Mouse (Mus musculus) stomach, postnatal 0 days (tissue): ENCODE data around the gene Wdr24. TPM values are rescaled to one million over a fixed set of nuclear protein-coding genes. Genes with fewer than 3 reads are reported as not detected.

ENCODE experiments used
- ATAC-seq: fragments of 200-750 bp; cut with Nextera tagmentation; 2 replicates; pipeline ENCODE4 v1.8.0; 2017; ENCODE audit not compliant: low FRiP score, low TSS enrichment
- DNase-seq: peaks from one replicate; pipeline ENCODE4 v3.0.0-alpha.2; 2016; ENCODE audit warnings: low spot score
- H3K27ac ChIP-seq: fragments of 300-500 bp; sonication (generic); replicated peaks from 2 replicates; pipeline ENCODE4 v1.5.1; 2014; ENCODE audit warnings: mild to moderate bottlenecking, control low read depth
- H3K27me3 ChIP-seq: fragments of 300-500 bp; sonication (generic); 2 replicates; pipeline ENCODE4 v1.6.1; 2014; ENCODE audit warnings: low read length; ENCODE audit not compliant: control insufficient read depth, insufficient read depth
- H3K36me3 ChIP-seq: fragments of 300-500 bp; sonication (generic); 2 replicates; pipeline ENCODE4 v1.6.1; 2014; ENCODE audit warnings: low read length, mixed read lengths; ENCODE audit not compliant: control insufficient read depth, insufficient read depth
- H3K4me1 ChIP-seq: fragments of 300-500 bp; sonication (generic); replicated peaks from 2 replicates; pipeline ENCODE4 v1.6.1; 2014; ENCODE audit warnings: antibody characterized with exemption; ENCODE audit not compliant: control insufficient read depth, insufficient read depth
- H3K4me2 ChIP-seq: fragments of 300-500 bp; sonication (generic); replicated peaks from 2 replicates; pipeline ENCODE4 v1.6.1; 2014; ENCODE audit warnings: low read depth, mild to moderate bottlenecking, control low read depth, moderate library complexity
- H3K4me3 ChIP-seq: fragments of 300-500 bp; sonication (generic); 2 replicates; pipeline ENCODE4 v1.5.1; 2014; ENCODE audit warnings: low read depth, low read length, control low read depth
- H3K9ac ChIP-seq: fragments of 300-500 bp; sonication (generic); 2 replicates; pipeline ENCODE4 v1.6.1; 2014; ENCODE audit warnings: mild to moderate bottlenecking, low read length, control low read depth, mixed read lengths
- H3K9me3 ChIP-seq: fragments of 300-500 bp; sonication (generic); 2 replicates; pipeline ENCODE4 v1.6.1; 2016; ENCODE audit warnings: low read length; ENCODE audit not compliant: control insufficient read depth
- CTCF ChIP-seq: IDR thresholded peaks from 2 replicates; pipeline ENCODE4 v1.5.1; 2016; ENCODE audit warnings: antibody characterized with exemption, low read depth, mild to moderate bottlenecking, moderate library complexity
- EP300 ChIP-seq: optimal IDR thresholded peaks from 2 replicates; pipeline ENCODE3; 2016; ENCODE audit warnings: antibody characterized with exemption
- WGBS: fragments of 180-500 bp; shearing (Covaris S2); extraction: QIAGEN DNeasy Blood & Tissue Kit; methylation state at CpG from one replicate; pipeline ENCODE4 v1.1.7; 2014; 5-methylcytosine and 5-hydroxymethylcytosine counted together
- polyA plus RNA-seq: library from polyadenylated mRNA; unstranded; fragments of >200 nt; fragmentation: Nextera tagmentation; extraction: Ambion mirVana; gene quantifications from 2 replicates; pipeline ENCODE4 v1.2.1, GENCODE M21; 2015

Gene Wdr24
- polyA plus RNA-seq, 1 experiment from 2014 or later = 10.8 TPM

GRCm38 (mm10) chr17:25785281-25785745, 38.1 kb upstream of the Wdr24 start, which contains the start of gene Haghl:
Gene Haghl (minus strand): TSS chr17:25785673.
- H3K27me3 ChIP-seq = no peaks in the 10 kb centered on the region
- peak within 1 kb of the TSS; percentile 61 for H3K9ac ChIP-seq
- DNase-seq (peak; percentile 95), ATAC-seq (peak; percentile 82)
- H3K4me3 ChIP-seq = peak within 1 kb of the TSS; percentile 69
- H3K36me3 ChIP-seq = peaks cover 10% of the 10 kb centered on the region; the same call in 1 of the 2 replicates
- H3K4me2 ChIP-seq = peak within 1 kb of the TSS; percentile 77
- H3K9me3 ChIP-seq = no peaks in the 10 kb centered on the region
- under 1% methylated on average over 23 of the region's 23 CpGs for WGBS
- H3K4me1 ChIP-seq = peaks cover 5% of the 10 kb centered on the region
- TF ChIP-seq EP300 (no peak), CTCF (peak; percentile 29)
- peak within 1 kb of the TSS; percentile 45 for H3K27ac ChIP-seq

- Histone ChIP-seq H3K9me3 (no peaks in the 10 kb centered on the region), H3K4me1 (peaks cover 5% of the 10 kb centered on the region), H3K27ac (peak within 1 kb of the TSS; percentile 45), H3K9ac (peak within 1 kb of the TSS; percentile 61; the same call in 1 of the 2 replicates), H3K4me3 (peak within 1 kb of the TSS; percentile 69), H3K4me2 (peak within 1 kb of the TSS; percentile 77), H3K36me3 (peaks cover 14% of the 10 kb centered on the region; the same call in 1 of the 2 replicates), H3K27me3 (no peaks in the 10 kb centered on the region)
- TF ChIP-seq CTCF (no peak), EP300 (no peak)
- DNase-seq (no peak), ATAC-seq (no peak)
- WGBS = 74% methylated on average over 3 of the region's 3 CpGs
Observed at GRCm38 (mm10) chr17:25786280-25786679, 37.1 kb upstream of the Wdr24 start, which contains the start of gene Ccdc78. Gene Ccdc78 (plus strand): TSS chr17:25786580.

GRCm38 (mm10) chr17:25786781-25787504, 36.5 kb upstream of the Wdr24 start:
- TF ChIP-seq EP300 (no peak), CTCF (no peak)
- Histone ChIP-seq H3K4me1 (peaks cover 8% of the 10 kb centered on the region), H3K27ac (no peak overlapping the region), H3K9ac (no peak overlapping the region), H3K27me3 (no peaks in the 10 kb centered on the region), H3K9me3 (no peaks in the 10 kb centered on the region), H3K36me3 (peaks cover 14% of the 10 kb centered on the region; the same call in 1 of the 2 replicates), H3K4me3 (no peak overlapping the region), H3K4me2 (no peak overlapping the region)
- 91% methylated on average over 9 of the region's 9 CpGs for WGBS
- ATAC-seq (no peak), DNase-seq (no peak)

DNA sequence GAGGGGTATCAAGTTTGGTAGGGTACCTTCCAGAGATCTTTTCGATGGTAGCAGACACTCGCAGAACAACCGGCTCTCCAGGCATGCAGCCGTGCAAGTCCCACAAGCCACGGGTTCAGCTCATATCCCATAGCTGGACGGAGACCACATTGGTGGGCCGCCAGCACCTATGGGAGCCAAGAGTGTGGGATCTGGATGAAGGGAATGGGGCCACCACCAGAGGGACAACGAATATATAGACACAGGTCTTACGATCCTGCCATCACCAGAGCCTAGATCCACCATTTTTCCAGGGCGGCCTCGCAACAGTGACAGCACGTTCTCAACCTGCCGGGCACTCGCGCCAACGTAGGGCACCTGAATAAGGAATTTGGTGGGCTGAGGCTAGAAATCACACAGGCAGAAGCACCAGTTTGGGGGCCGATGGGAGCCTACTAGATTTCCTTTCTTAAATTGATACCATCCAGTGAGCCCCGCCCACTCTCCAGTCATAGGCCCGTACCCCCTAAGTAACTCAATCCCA, 32.0 kb upstream of the Wdr24 start:
- DNase-seq = no peak
- H3K9me3 ChIP-seq = no peaks in the 10 kb centered on the region
- H3K4me1 ChIP-seq = peaks cover 3% of the 10 kb centered on the region; the same call in 1 of the 2 replicates
- peak overlapping the region; percentile 93 for H3K27ac ChIP-seq
- TF ChIP-seq EP300 = no peak
- TF ChIP-seq CTCF = no peak
- H3K27me3 ChIP-seq = no peaks in the 10 kb centered on the region
- H3K36me3 ChIP-seq = peaks cover 9% of the 10 kb centered on the region; the same call in 1 of the 2 replicates
- peak overlapping the region; percentile 87 for H3K4me2 ChIP-seq
- H3K4me3 ChIP-seq = peak overlapping the region; percentile 79
- no peak for ATAC-seq
- WGBS = 20% methylated on average over 19 of the region's 19 CpGs
- peak overlapping the region; percentile 76 for H3K9ac ChIP-seq

DNA sequence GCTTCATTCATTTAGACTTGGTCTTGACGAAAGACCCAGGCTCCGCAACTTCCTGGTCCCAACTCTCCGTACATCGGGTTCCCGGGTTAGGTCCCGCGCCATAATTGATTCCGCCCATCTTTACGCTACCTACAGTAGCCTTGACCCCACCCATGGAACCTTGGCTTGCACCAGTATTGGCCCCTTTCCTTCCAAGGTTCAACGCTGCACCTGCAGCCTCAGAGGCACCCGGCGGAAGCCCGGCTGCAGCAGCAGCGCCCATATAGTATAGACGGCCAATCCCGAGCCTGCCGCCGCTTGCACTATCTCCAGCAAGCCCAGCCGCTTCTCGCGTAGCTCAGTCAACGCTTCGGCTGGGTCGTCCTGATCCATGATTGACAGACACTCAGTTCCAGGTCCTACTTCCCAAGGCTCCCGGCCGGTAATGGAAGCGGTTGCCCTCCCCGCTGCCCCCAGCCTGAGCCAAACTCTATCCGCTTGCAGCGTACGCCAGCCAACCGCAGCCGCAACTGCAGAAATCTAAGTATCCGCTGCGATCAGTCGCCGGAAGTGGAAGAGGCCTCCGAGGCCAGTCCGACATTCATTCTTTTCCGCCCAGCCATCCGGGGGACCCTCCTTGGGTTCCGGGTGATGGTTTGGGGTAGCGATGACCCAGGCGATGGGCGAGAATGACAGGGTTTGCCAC, 31.4 kb upstream of the Wdr24 start:
- Histone ChIP-seq H3K36me3 (peaks cover 9% of the 10 kb centered on the region; the same call in 1 of the 2 replicates), H3K9ac (peak overlapping the region; percentile 76), H3K4me2 (peak overlapping the region; percentile 87), H3K4me1 (peaks cover 3% of the 10 kb centered on the region; the same call in 1 of the 2 replicates), H3K27me3 (no peaks in the 10 kb centered on the region), H3K4me3 (peak overlapping the region; percentile 79), H3K27ac (peak overlapping the region; percentile 93), H3K9me3 (no peaks in the 10 kb centered on the region)
- WGBS = under 1% methylated on average over 45 of the region's 45 CpGs
- ATAC-seq (peak; percentile 78), DNase-seq (peak; percentile 85)
- TF ChIP-seq EP300 (no peak), CTCF (no peak)
